Mouse (Mus musculus): ENCODE measurements at regions not wholly inside any gene's neighbourhood (a gene's known extent, or its start where the extent isn't known, plus 50 kb on each side); places are given as distances from the start of the nearest gene placed in this dataset.

DNA sequence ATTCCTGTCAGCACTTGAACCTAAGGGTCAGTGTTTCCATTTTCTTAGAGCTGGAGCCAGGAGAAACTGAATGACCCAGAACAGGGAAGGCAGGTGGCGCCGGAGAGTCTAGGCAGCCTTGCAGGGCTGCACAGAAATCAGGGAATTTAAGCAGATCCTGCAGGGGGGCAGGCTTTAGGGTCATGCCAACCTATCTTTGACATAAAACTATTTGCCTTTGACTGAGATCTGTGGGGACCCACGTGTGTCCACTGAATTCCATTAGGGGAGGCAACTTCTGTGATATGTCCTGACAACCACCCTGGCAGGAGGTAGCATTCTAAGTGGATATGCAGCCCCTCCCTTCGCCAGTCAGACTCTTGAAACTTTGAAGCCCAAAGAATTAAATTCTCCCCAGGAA lies 135.6 kb upstream of the Ctnna2 start:
- peak; percentile 3 to 20 for DNase-seq (ENCODE audit: inconsistent age in 2 of 2, low spot score in 1 of 2)

DNA sequence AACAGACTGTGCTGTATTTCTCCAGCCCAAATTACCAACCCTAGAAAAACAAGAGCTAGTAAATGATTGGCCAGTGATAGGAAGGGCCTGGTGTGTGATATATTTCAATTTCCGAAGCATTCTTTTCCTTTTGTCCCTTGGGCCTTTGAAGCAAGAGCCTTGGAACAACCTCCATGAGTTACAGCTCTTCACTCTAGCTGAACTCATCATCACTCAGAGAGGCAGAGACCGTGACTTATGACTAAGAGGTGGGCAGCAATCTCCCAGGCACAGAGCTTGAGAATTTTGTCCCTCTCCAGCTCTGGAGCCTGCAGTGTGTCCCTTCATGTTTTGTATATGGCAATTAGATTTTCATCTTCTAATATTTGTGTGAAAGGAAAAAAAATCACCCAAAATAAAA lies 103.0 kb upstream of the Ctnna2 start:
- no peak for DNase-seq (ENCODE audit: inconsistent age in 2 of 2, low spot score in 1 of 2)

DNA sequence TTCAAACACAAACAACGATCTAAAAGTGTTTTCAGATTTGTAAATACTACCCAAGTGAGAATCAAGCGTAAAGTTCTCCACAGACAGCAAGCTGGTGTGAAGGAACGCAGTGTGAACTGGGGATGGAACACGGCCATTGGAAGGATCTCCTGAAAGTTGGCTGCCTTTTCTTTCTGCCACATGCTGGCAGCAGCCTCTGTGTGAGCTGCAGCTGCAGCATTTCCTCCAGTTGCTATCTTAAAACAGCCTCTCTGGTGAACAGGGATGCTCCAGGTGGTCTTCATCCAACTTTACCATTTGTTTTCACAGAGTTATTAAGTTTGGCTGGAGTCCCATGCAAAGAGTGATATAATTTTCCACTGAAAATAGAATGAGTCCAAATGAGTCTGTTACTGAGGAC lies 99.4 kb upstream of the Ctnna2 start:
- DNase-seq (ENCODE audit: inconsistent age in 2 of 2, low spot score in 1 of 2) = no peak

DNA sequence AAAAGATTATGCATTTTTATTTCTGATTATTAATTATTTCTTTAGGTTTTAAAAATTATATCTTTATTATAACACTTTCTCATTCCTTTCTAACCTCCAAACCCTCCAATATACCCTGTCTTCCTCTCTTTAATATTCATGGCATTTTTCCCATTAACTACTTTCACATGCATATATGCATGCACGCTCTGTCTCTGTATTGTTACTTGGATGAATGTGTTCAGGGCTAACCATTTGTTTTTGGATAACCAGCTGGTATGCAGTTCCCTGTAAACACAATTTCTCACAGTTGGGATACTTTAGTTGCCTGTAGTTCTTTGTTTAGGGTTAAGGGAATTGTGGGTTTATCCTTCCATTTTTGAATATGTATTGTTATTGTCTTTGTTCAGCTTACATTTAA lies 86.8 kb upstream of the Ctnna2 start:
- no peak for DNase-seq (ENCODE audit: inconsistent age in 2 of 2, low spot score in 1 of 2)

DNA sequence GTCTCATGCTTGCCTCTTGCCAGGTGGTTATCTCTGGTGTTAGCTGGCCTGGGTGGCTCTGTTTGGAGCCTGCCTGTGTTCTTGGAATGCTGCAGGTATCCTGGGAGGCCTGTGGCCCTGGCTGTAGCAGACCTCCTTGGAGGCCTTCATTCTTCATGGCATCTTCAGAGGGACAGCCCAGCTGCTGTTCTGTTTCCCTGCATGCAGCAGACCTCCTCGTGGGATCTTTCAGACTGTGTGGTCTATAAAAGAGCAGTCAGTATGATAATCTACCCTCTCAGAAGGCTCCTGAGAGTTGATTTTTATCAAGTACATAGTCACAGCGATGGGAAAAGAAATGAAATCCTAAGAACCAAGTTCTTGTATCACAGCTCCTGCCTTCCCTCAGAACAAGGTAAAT lies 86.2 kb upstream of the Ctnna2 start:
- no peak for DNase-seq (ENCODE audit: inconsistent age in 2 of 2, low spot score in 1 of 2)

Measured in adrenal gland, adult (tissue).